Mouse (Mus musculus): ENCODE results near the gene Insl3.
"Not testable (repeated sequence)": the region's sequence is repeated elsewhere in the genome, so short reads cannot be mapped to it uniquely, and the experiment has no call there.

Insl3 gene

DNA sequence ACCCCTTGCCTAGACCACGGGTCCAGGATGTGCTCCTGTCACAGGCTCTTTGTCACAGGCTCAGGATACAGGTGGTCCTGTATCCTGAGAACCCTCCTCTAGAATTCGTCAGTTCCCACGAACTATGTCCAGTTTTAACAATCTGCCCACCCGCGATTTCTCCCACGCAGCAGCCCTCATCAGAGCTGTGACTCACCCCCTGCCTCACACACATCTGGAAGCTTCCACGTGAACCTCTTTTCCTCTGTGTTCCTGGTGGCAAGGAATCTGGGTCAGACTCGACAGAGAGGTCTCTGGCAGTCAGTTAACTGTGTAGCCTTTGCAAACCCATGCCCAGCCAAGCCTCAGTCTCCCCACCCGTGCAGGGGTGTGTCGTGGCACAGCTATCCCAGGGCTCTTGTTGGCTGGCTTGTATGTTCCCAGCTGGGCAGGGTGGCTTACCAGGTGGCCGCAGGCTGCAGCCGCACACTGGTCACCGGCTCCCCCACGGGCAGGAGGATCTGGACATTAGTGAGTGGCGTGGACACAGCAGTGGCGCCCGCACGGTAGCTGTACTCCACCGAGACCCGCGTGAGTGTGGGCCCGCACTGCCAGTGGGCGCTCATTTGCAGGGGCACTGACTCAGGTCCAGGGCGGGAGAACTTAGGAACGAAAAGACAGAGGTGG, 20.3 kb downstream of the Insl3 start:
- in situ Hi-C loops (cut with MboI, MseI): no loop called here

DNA sequence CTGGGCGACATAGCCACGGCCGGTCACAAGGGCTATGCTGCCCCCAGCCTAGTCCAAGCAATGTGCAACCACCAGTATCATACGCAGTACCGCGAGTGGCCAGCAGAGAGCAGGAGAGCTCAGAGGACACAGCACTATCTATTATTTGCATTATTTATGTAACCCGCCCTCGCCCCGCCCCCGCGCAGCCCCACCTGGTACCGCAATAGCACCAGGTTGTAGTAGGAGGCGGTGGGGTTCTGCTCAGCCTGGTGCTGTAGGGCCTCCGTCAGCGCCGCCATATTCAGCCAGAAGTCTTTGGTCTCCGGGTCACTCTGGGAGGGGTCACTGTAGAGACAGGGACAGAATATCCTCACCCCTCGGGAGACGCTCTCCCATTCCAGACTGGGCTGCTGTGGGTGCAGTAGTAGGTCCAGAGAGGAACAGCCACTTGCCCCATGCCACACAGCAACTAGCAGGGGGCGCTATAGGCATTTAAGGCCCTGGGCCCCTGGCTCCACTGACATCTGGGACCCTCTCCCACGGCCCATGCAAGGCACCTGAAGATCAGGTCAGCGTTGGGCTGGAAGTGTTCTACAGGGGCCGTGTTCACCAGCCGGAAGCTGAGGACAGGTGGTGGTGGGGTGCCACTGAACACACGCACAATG, 20.9 kb downstream of the Insl3 start:
- in situ Hi-C loops (cut with MboI, MseI): no loop called here

DNA sequence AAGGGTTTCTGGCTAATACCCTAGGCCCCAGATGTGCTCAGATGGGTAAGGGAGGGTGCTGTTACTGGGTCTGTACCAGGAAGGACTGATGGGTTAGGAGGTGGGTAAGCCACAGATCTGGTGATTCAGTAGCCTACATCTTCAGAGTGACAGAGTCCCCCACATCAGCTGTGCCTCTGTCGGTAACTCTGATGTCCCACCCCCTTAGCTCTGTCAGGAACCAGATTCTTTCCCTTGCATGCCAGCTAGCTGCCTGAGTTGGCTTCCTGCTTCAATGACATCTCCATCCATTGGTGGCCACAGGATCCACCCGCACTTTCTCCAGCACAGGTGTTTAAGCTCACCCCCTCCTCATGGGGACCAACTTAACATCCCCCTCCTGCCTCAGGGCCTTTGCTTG, 22.6 kb downstream of the Insl3 start:
- in situ Hi-C loops (cut with MboI, MseI): no loop called here

DNA sequence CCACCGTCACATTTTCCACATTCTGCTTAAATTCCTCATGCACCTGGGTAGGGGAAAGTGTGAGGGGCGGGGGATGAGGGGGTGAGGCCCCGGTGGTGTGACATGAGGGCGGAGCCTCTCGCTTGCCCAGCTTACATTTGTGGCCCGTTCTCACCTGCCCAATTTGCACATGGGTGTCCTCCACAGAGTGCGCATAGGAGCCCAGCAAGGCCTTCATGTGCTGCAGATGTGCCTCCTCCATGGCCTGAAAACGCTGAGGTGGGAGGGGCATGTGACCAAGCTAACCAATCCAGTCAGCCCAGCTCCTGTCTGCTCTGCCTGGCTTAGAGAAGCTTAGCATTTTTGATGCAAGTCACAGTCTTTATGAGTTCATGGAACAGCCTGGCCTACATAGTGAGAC, 26.5 kb downstream of the Insl3 start:
- in situ Hi-C loops (cut with MboI, MseI): no loop called here

DNA sequence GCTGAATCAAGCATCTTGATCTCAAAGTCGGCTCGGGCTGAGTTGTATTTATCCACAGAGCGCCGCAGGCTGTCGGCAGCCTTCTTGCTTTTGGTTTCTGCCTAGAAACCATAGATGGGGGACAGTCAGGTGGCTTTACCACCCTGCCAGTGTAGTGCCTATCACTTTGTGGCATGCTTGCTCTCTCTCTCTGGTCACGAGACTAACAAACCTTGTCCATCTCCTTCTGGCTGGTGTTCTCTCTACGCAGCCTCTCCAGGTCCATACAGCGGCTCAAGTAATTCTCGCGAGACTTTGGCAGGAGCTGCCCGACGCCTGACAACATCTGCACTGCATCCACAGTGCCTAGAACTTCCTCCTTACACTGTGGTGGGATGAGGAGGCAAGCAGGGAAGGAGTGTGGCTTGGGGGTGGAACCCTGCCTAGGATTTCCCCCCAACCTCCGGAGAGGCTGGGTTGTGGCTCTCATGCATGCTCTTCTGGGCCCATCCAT, 27.6 kb downstream of the Insl3 start:
- in situ Hi-C loops (cut with MboI, MseI): no loop called here

DNA sequence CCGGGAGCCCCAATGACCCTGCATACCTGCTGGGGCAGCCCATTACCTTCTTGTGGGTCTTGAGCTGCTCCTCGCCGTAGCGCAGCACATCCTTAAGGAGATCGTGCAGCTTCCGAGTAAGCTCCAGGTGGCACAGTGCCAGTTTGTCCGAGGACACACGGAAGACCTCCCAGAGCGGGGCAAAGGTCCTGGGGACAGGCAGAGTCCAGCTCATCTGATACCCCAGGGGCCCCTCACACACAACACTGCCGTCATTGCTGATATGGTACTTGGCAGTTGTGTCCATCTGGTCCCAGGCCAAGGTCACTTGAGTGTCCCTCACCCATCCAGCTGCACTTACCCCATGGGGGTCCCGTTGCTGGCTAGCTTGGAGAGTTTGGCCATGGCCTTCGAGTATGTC, 28.1 kb downstream of the Insl3 start:
- in situ Hi-C loops (cut with MboI, MseI): no loop called here

DNA sequence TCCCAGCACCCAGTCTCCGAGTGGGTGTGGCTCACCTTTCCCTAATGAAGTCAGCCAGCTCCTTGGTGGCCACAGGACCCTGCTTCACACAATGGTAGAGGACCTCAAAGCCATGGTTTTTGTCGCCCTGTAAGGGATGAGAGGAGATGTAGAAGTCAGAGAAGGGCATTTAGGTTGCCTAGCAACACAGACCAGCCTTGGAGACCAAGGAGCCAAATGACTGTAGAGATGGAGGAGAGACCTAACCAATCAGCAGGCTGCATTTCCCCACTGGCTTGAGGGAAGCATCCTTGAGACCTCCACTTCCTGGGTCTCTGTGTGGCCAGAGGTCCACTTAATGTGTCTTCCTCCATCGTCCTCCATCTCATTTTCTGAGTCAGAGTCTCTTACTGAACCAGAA, 29.2 kb downstream of the Insl3 start:
- in situ Hi-C loops (cut with MboI, MseI): no loop called here

DNA sequence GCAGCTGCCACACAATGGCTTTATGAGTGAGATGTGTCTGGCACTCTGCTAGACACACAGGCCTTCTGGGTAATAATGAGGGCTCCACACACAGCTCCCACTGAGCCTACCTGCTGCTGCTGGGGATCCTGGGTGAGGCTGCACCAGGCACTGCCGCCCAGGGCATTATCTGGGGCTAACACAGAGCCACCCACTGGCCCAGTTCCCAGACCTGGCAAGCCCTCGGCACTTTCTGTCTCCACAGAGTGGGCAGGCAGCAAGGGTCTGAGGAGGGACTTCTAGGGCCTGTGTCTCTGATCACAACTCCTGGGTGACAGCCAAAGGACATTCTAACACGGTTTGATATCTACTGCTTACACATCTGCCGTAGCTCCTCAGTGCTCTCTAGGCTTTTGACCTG, 30.2 kb downstream of the Insl3 start:
- in situ Hi-C loops (cut with MboI, MseI): no loop called here

DNA sequence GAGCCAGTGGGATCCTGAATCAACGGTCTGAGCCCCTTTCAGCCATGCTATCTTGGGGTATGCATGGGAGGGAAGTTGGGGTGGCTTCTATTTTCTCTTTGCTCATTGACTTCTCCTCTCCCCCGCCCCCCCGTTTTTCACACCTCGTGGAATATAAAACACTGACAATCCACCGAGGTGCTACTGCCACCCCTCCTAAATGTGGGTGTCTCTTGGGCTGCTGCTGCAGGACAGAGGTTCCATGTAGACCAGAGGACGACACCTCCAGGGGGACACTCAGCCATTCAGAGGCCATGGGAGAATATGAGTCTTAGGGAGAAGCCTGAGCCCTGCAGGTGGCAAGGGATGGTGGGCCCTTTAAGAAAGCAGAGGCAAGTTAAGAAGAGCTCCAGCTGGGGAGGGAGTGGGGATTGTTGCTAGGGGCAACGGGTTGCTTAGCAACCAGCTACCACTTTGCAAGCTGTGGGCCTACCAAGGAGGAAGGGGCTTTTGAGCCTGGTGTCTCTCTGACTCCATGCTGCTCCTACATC, 31.0 kb downstream of the Insl3 start:
- in situ Hi-C loops (cut with MboI, MseI): no loop called here

DNA sequence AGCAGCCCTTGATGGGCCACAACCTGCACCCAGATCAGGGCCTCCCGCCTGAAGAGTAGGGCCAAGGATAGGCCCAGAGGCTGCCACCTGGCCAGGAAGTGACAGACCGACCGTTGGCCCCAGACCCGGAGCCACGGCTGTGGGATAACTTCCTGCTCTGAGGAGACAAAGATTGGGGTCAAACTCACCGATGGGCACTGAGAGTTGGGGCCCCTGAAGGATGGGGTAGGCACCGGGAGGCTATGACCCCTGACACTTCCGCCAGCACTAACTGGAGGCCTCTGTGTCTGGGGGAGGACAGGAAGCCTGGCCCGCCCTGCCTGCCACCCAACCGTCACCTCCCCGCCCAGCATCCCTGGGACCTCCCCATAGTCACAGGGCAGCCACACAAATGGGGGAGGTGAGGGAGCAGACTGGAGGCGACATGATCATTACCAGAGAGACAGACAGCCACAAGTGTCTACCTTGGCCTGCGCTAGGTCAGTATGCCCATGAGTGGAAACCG, 34.1 kb downstream of the Insl3 start:
- in situ Hi-C loops (cut with MboI, MseI): no loop called here

DNA sequence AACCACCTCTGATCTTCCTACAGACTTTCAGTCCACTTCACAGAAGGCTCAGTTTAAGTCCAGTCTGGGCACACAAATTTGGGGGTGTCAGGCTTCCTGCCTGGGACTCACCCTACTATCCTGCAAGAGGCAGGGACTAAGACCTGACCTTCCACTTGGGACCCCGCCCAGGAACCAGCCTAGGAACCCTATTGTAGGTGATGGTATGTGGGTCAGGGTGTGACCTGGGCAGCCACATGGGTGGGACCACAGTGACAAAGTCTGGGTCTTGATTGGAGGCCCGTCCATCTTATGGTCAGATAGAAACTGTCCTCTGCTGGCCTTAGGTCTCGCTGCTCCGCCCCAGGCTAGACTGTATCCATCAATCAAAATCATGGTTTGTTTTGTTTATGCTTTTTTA, 35.4 kb downstream of the Insl3 start:
- in situ Hi-C loops (cut with MboI, MseI): no loop called here

DNA sequence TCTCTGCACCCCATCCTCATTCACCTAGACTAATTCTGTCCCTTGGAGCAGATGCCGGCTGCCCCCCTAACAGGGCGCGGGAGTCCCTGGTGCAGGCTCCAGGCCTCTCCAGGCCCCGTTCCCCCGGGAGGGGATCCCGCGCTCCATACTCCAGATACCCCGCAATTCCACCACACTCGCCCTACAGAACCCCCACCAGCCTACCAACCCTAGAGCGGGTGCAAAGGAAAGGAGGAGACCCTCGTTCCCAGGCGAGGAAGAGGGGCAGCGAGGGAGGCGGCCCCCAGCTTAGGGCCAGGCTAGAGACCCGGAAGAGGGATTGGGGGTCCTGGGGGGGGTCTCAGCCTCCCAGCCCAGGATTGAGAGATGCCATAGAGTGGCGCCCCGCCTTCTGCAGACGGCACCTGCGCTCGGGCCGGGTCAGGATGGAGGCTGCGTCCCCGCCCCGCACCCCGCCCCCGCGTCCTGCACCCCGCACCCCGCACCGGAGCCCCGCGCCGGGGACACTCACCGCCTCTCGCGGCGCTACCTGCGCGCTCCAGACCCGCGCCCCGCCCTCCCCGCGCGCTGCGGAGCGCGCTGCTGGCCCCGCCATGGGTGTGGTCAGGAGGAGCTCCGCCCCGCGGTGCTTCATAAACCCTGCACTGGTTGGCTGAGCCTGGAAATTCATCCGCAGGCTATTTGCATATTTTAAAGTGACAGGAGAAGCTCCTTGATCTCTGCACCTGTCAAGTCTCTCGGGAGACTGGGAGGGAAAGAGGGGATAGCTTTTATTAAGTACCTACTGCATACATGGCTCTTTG, 36.3 kb downstream of the Insl3 start, which contains the start of gene Fcho1:
TSS of gene Fcho1 (minus strand) at position 595 of the 803 bp plus-strand sequence.
- in situ Hi-C loops (cut with MboI, MseI): no loop called here

DNA sequence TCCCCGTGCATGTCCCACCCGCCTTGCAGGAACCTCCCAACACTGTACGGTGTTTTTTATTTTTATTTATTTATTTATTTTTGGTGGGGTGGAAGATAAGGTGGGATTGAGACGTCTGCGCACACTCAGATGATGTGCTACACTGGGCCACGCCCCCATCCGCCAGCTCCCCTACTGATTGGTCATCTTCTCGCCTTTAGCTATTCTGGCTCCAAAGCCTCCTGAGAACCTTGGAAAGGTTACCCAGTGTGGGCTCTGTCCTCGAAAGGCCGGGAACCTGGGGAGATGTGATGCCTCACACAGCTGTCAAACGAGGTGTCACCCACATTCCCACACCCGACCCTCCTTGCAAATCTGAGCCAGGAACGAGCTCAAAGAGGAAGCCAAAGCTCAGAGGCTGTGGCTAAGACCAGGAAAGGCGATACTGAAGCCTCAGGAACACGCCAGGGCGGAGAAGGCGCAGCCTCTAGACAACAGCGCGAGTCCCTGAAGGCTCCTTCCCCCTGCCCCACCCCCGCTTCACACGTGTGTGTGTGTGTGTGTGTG, 39.3 kb downstream of the Insl3 start:
- in situ Hi-C loops (cut with MboI, MseI): no loop called here

DNA sequence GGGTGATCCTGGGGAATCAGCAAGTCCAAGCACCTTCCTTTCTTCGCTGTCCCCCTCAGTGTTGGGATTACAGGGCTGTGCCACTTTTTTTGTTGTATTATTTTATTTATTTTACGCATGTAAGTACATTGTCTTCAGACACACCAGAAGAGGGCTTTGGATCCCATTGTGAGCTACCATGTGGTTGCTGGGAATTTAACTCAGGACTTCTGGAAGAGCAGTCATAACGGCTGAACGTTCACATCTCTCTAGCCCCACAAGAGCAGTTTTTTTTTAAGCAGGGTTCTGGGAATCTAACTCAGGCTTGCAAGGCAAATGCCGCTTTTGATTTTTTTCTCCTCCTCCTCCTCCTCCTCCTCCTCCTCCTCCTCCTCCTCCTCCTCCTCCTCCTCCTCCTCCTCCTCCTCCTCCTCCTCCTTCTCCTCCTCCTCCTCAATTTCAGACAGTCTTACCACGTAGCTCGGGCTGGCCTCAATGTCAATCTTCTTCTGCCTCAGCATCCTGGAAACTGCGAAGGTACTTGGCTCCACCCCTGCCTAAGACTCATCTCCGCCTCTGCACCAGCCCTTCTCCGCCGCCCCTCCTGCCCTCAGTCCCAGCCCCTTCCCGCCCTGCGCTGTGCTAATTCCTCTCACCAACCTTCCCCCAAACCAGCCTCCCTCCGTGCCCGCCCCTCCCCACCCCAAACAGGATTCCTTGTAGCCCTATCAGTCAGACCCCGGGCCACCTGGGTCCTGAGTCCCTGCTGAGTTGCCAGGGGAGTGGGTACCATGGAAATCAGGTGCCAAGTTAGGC, 40.0 kb downstream of the Insl3 start:
- in situ Hi-C loops (cut with MboI, MseI): no loop called here

DNA sequence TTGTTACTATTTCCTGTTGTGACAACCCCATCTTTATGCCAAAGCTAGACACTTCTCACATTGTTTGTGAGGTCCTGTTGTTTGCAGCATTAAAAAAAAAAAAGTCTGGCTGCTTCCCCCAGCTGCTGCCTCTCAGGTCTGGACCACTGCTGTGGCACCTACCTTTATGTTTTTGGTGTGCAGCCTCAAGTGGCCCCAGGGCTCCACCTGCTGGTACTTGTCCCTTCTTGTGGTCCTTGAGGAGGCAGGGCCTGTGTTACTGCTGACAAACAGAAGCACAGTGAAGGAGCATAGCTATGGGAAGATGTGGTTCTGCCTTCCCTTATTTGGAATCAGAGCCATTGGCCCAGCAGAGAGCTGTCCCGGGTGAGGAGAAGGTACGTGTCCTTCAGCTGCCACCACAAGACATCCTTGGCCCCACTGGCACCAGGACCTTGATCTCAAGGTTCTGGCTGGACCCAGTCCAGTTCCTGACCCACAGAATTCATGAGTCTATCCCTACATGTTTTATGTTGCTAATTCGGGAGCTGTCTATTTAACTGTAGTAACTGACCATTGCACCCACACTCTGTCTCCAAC, 42.7 kb downstream of the Insl3 start:
- in situ Hi-C loops (cut with MboI, MseI): no loop called here

DNA sequence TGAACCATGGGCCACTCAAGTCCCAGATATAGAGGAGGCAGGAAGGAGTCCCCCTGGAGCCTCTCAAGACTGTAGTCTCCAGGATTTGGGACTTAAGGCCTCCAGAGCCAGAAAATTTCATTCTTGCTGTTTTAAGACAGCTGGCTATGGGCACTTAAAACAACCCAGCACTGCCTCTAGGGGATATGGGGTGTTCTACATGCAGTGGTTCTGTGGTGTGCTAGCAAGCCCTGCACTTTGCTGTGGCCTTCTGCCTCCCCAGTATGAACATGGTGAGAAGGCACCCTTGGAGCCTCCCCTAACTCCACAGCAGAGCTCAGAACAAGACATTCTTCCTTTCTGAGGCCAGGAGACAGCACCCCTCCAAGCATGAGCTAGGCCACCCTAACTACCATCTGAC, 49.3 kb downstream of the Insl3 start:
- in situ Hi-C loops (cut with MboI, MseI): not testable (repeated sequence)

All from regulatory T cell (primary cell).